Mouse (Mus musculus): Measurements from ENCODE around the gene Ptpn14. TPM values are rescaled to one million over a fixed set of nuclear protein-coding genes. Genes with fewer than 3 reads are reported as not detected.

Gene Ptpn14
- polyA plus RNA-seq, 1 experiment from 2014 or later = 11.0 TPM

DNA sequence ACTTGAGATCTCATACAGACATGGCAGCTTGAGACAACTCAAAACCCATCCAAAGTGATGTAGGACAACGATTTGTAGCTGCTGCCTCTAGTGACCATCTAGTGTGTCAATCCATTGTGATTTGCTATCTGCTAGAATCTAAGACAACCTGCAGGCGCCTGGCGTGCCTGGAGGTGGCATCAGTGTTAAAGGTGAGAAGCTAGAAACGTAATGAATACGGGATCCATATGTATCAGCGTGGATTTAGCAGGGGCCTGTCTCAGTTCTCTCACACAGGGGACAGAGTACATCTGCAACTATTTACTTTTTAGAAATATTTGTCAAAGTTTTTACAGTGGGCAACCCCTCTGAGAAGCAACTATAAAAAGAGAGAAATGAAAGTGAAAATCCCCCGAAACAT, 24.9 kb upstream of the Ptpn14 start:
- Histone ChIP-seq H3K4me3 (ENCODE audit: control insufficient read depth in 1 of 2, insufficient read depth in 1 of 2, low read depth in 1 of 2, low read length in 2 of 2) (no peak overlapping the region), H3K9ac (ENCODE audit: low read length) (no peak overlapping the region), H3K36me3 (ENCODE audit: control insufficient read depth, insufficient read depth, low read length) (no peaks in the 10 kb centered on the region), H3K27ac (replicated peaks in 1 of 2; ENCODE audit: control insufficient read depth in 1 of 2, insufficient read depth in 1 of 2, low read depth in 2 of 2, low read length in 2 of 2) (no peak overlapping the region), H3K4me1 (ENCODE audit: control insufficient read depth in 2 of 2, insufficient read depth in 2 of 2, low read length in 2 of 2) (peaks cover under 1 to 8% of the 10 kb centered on the region in 2 experiments; a peak in 2 of 4 replicates), H3K27me3 (ENCODE audit: control insufficient read depth, insufficient read depth, low read length) (no peaks in the 10 kb centered on the region), H3K4me2 (ENCODE audit: low read length) (no peak overlapping the region), H3K9me3 (ENCODE audit: control insufficient read depth, low read length) (no peaks in the 10 kb centered on the region)
- WGBS = 53% methylated on average over 7 of the region's 7 CpGs
- no peak for ATAC-seq (ENCODE audit: insufficient number of reproducible peaks, insufficient read depth, low FRiP score, low read depth)

DNA sequence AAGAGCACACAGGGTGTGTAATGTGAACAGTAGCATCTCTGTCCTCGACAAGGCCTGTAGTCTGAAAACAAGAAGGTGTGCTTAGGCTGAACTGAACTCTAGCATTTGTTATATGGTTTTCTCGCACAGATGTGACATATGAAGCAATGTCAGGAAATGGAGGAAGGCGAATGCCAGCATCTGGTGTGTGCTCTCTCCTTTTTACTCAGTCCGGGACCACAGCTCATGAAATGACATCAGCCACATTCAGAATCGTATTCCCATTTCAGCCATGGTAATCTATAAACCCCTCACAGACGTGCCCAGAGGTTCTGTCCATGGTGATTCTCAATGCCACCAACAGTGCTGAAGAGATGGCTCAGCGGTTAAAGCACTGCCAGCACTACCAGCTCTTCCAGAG, 24.5 kb upstream of the Ptpn14 start:
- 80% methylated on average over 7 of the region's 7 CpGs for WGBS
- Histone ChIP-seq H3K9me3 (ENCODE audit: control insufficient read depth, low read length) (no peaks in the 10 kb centered on the region), H3K4me1 (ENCODE audit: control insufficient read depth in 2 of 2, insufficient read depth in 2 of 2, low read length in 2 of 2) (peaks cover under 1 to 6% of the 10 kb centered on the region in 2 experiments; a peak in 2 of 4 replicates), H3K27ac (replicated peaks in 1 of 2; ENCODE audit: control insufficient read depth in 1 of 2, insufficient read depth in 1 of 2, low read depth in 2 of 2, low read length in 2 of 2) (no peak overlapping the region), H3K9ac (ENCODE audit: low read length) (no peak overlapping the region), H3K27me3 (ENCODE audit: control insufficient read depth, insufficient read depth, low read length) (no peaks in the 10 kb centered on the region), H3K4me2 (ENCODE audit: low read length) (no peak overlapping the region), H3K4me3 (ENCODE audit: control insufficient read depth in 1 of 2, insufficient read depth in 1 of 2, low read depth in 1 of 2, low read length in 2 of 2) (no peak overlapping the region), H3K36me3 (ENCODE audit: control insufficient read depth, insufficient read depth, low read length) (no peaks in the 10 kb centered on the region)
- no peak for ATAC-seq (ENCODE audit: insufficient number of reproducible peaks, insufficient read depth, low FRiP score, low read depth)

DNA sequence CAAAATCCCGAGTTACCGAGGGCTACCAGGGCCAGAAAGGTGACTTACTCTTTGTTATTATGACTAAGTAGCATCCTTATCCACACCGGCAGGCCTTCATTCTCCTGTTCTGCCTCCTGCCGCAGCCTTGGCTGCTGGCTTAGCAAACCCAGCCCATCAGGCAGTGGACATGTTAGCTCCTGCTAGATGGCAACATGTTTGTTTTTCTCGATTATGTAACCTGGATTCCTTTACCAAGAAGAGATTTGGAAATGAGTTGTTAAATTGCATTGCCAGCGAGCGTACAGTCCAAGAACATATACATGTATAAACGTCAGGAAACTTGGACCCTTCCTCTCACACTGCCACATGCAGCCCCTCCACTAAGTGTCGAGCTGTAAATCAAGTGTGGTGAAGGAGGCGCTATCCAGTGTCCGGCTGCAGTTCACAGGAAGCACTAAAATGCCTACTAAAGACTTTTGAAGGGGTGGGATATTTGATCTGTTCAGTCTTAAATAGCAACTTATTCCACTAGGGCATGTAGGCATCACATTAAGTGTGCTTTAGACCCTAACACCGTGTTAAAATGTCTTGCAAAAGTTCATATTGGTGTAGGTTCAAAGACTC, 21.9 kb upstream of the Ptpn14 start:
- no peak overlapping the region for H3K9ac ChIP-seq (ENCODE audit: low read length)
- no peak for ATAC-seq (ENCODE audit: insufficient number of reproducible peaks, insufficient read depth, low FRiP score, low read depth)
- H3K4me2 ChIP-seq (ENCODE audit: low read length) = no peak overlapping the region
- no peaks in the 10 kb centered on the region for H3K36me3 ChIP-seq (ENCODE audit: control insufficient read depth, insufficient read depth, low read length)
- no peak overlapping the region for H3K4me3 ChIP-seq (ENCODE audit: control insufficient read depth in 1 of 2, insufficient read depth in 1 of 2, low read depth in 1 of 2, low read length in 2 of 2)
- H3K9me3 ChIP-seq (ENCODE audit: control insufficient read depth, low read length) = no peaks in the 10 kb centered on the region
- H3K27ac ChIP-seq (replicated peaks in 1 of 2; ENCODE audit: control insufficient read depth in 1 of 2, insufficient read depth in 1 of 2, low read depth in 2 of 2, low read length in 2 of 2) = no peak overlapping the region
- 72% methylated on average over 12 of the region's 12 CpGs for WGBS
- 0 out of 4 replicates have a peak, but pooled peaks cover 0 to 2% of the 10 kb centered on the region in 2 experiments for H3K4me1 ChIP-seq (ENCODE audit: control insufficient read depth in 2 of 2, insufficient read depth in 2 of 2, low read length in 2 of 2)
- H3K27me3 ChIP-seq (ENCODE audit: control insufficient read depth, insufficient read depth, low read length) = no peaks in the 10 kb centered on the region

DNA sequence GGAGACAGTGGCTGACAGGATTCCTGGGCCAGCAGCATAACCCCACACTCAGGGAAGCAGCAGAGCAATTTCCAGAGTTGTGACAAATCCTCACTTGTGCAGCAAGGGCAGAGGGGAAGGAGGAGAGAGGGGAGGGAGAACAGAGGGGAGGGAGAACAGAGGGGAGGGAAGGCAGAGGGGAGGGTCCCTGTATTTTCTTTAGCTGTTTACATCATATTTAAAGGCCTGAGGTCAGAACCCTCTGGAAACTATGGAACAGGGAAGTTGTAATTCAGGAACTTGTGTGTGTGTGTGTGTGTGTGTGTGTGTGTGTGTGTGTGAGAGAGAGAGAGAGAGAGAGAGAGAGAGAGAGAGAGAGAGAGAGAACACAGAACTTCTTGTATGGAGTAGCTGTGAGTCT, 21.1 kb upstream of the Ptpn14 start:
- Histone ChIP-seq H3K9ac (ENCODE audit: low read length) (no peak overlapping the region), H3K4me2 (ENCODE audit: low read length) (no peak overlapping the region), H3K4me1 (ENCODE audit: control insufficient read depth in 2 of 2, insufficient read depth in 2 of 2, low read length in 2 of 2) (0 out of 4 replicates have a peak, but pooled peaks cover 0 to 2% of the 10 kb centered on the region in 2 experiments), H3K4me3 (ENCODE audit: control insufficient read depth in 1 of 2, insufficient read depth in 1 of 2, low read depth in 1 of 2, low read length in 2 of 2) (no peak overlapping the region), H3K9me3 (ENCODE audit: control insufficient read depth, low read length) (no peaks in the 10 kb centered on the region), H3K36me3 (ENCODE audit: control insufficient read depth, insufficient read depth, low read length) (no peaks in the 10 kb centered on the region), H3K27me3 (ENCODE audit: control insufficient read depth, insufficient read depth, low read length) (no peaks in the 10 kb centered on the region), H3K27ac (replicated peaks in 1 of 2; ENCODE audit: control insufficient read depth in 1 of 2, insufficient read depth in 1 of 2, low read depth in 2 of 2, low read length in 2 of 2) (no peak overlapping the region)
- no peak for ATAC-seq (ENCODE audit: insufficient number of reproducible peaks, insufficient read depth, low FRiP score, low read depth)

DNA sequence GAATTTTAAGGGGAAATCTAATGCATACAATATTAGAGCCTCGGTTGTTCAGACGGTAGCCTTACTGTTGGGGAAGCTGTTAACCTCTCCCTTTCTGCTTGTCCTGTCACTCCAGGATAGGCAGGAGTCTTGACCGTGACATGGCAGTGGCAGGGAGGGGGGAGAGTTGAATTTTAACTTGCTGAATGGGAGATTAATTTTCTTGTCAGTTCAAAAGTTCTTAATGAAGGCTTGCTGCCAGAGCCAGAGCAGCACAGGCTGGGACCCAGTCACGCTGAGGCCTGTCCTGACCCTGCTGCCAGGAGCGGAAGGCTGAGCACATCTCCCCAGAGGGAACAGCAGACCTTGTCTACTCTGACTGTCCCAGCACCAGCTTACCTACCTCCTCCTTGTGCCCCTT, 20.6 kb upstream of the Ptpn14 start:
- Histone ChIP-seq H3K4me1 (ENCODE audit: control insufficient read depth in 2 of 2, insufficient read depth in 2 of 2, low read length in 2 of 2) (0 out of 4 replicates have a peak, but pooled peaks cover 0 to 2% of the 10 kb centered on the region in 2 experiments), H3K27me3 (ENCODE audit: control insufficient read depth, insufficient read depth, low read length) (no peaks in the 10 kb centered on the region), H3K27ac (replicated peaks in 1 of 2; ENCODE audit: control insufficient read depth in 1 of 2, insufficient read depth in 1 of 2, low read depth in 2 of 2, low read length in 2 of 2) (no peak overlapping the region), H3K9ac (ENCODE audit: low read length) (no peak overlapping the region), H3K36me3 (ENCODE audit: control insufficient read depth, insufficient read depth, low read length) (no peaks in the 10 kb centered on the region), H3K4me2 (ENCODE audit: low read length) (no peak overlapping the region), H3K9me3 (ENCODE audit: control insufficient read depth, low read length) (no peaks in the 10 kb centered on the region), H3K4me3 (ENCODE audit: control insufficient read depth in 1 of 2, insufficient read depth in 1 of 2, low read depth in 1 of 2, low read length in 2 of 2) (no peak overlapping the region)
- 60% methylated on average over 5 of the region's 5 CpGs for WGBS
- ATAC-seq (ENCODE audit: insufficient number of reproducible peaks, insufficient read depth, low FRiP score, low read depth) = no peak

DNA sequence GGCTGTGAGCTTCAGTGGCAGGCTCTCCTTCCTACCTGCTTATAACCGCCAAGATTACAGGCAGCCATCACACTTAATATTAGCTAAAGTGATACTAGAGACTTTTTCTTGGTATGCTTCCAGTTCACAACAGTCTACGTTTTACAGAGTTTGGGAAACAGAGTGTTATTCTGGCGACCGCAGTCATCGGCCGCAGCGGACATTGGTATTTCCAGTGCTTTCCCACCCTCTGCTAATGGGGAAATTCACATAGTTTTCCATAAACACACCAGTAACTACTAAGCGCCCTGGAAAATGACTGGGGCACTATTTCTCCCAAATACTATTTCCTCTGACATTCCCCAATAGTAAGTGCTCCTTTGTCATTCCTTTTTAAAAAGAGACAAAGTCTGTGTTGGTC, 19.1 kb upstream of the Ptpn14 start:
- Histone ChIP-seq H3K9me3 (ENCODE audit: control insufficient read depth, low read length) (no peaks in the 10 kb centered on the region), H3K27ac (replicated peaks in 1 of 2; ENCODE audit: control insufficient read depth in 1 of 2, insufficient read depth in 1 of 2, low read depth in 2 of 2, low read length in 2 of 2) (no peak overlapping the region), H3K9ac (ENCODE audit: low read length) (no peak overlapping the region), H3K4me2 (ENCODE audit: low read length) (no peak overlapping the region), H3K36me3 (ENCODE audit: control insufficient read depth, insufficient read depth, low read length) (no peaks in the 10 kb centered on the region), H3K27me3 (ENCODE audit: control insufficient read depth, insufficient read depth, low read length) (no peaks in the 10 kb centered on the region), H3K4me3 (ENCODE audit: control insufficient read depth in 1 of 2, insufficient read depth in 1 of 2, low read depth in 1 of 2, low read length in 2 of 2) (no peak overlapping the region), H3K4me1 (ENCODE audit: control insufficient read depth in 2 of 2, insufficient read depth in 2 of 2, low read length in 2 of 2) (0 out of 4 replicates have a peak, but pooled peaks cover 0 to 2% of the 10 kb centered on the region in 2 experiments)
- WGBS = 59% methylated on average over 8 of the region's 8 CpGs
- no peak for ATAC-seq (ENCODE audit: insufficient number of reproducible peaks, insufficient read depth, low FRiP score, low read depth)

DNA sequence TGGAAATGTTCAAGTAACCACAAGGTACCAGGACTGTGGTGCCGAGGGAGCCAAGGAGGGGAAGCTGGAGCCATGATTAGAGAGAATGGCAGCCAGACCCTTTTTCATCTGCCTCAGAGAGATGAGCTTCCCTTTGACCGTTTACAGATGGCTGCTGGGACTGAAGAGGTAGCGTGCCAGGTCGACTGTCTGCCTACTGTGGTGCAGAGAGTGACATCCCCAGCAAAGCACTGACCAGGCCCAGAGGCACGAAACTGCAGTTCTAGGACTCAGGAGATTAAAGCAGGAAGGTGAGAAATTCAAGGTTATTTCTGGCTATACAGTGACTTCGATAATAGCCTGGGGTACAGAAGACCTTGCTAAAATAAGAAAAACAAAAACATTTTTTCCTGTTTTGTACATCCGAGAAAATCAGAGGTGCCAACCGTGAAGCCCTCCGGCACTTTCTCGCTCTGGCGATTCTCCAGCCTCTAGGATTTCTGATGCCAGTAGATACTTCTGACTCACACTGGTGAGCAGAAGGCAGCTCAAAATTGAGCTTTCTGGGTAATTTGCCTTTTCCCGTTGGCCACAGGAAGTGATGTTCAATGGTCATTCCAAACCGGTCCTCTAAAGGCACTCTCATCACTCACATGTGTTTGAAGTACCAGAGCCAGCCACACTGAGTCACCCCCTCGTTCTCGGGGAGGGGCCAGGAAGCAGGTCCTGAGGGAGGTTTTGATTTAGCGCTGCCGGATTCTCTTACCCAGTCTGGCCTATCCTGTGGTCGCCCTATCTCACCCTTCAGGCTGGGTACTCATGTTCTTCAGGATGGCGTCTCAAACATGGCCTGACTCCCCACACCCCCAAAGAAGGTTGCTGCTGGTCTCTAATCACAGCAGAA, 11.9 kb upstream of the Ptpn14 start:
- H3K4me3 ChIP-seq (ENCODE audit: control insufficient read depth in 1 of 2, insufficient read depth in 1 of 2, low read depth in 1 of 2, low read length in 2 of 2) = no peak overlapping the region
- peaks cover 5% of the 10 kb centered on the region for H3K9me3 ChIP-seq (ENCODE audit: control insufficient read depth, low read length)
- H3K27ac ChIP-seq (replicated peaks in 1 of 2; ENCODE audit: control insufficient read depth in 1 of 2, insufficient read depth in 1 of 2, low read depth in 2 of 2, low read length in 2 of 2) = no peak overlapping the region
- no peaks in the 10 kb centered on the region for H3K27me3 ChIP-seq (ENCODE audit: control insufficient read depth, insufficient read depth, low read length)
- ATAC-seq (ENCODE audit: insufficient number of reproducible peaks, insufficient read depth, low FRiP score, low read depth) = no peak
- H3K4me1 ChIP-seq (ENCODE audit: control insufficient read depth in 2 of 2, insufficient read depth in 2 of 2, low read length in 2 of 2) = peaks cover 2 to 7% of the 10 kb centered on the region in 2 experiments; a peak in 3 of 4 replicates
- 0 out of 2 replicates have a peak overlapping the region, but pooled peaks have one; percentile 11 for H3K9ac ChIP-seq (ENCODE audit: low read length)
- no peaks in the 10 kb centered on the region for H3K36me3 ChIP-seq (ENCODE audit: control insufficient read depth, insufficient read depth, low read length)
- H3K4me2 ChIP-seq (ENCODE audit: low read length) = no peak overlapping the region
- WGBS = 48% methylated on average over 19 of the region's 19 CpGs

All from heart, embryonic 14.5 days (tissue).